Mouse (Mus musculus) adrenal gland, adult 18-20 months (tissue): ENCODE results near the gene Dip2c. TPM values are rescaled to one million over a fixed set of nuclear protein-coding genes. Genes with fewer than 3 reads are reported as not detected.

Experiments
- DNase-seq, 2 experiments: peaks; one replicate each; pipeline ENCODE4 v3.0.0; 2021 to 2022; ENCODE audit warnings: low spot score in 2 of 2
- total RNA-seq, 2 experiments: library from RNA; stranded (reverse); gene quantifications; 1 replicate in 1 of 2; 2 replicates in 1 of 2; pipeline ENCODE4 v1.2.3; 2021

Dip2c gene
- total RNA-seq, 2 experiments from 2014 or later: 13.9 to 27.2 TPM

- peak in 1 of 2 experiments; percentile 26 for DNase-seq
Observed at GRCm38 (mm10) chr13:9494726-9495125, 218.4 kb downstream of the Dip2c start.

- no peak for DNase-seq
Observed at GRCm38 (mm10) chr13:9504118-9504856, 228.0 kb downstream of the Dip2c start.

- DNase-seq: no peak
Observed at GRCm38 (mm10) chr13:9538556-9538955, 262.2 kb downstream of the Dip2c start.

GRCm38 (mm10) chr13:9547698-9548344 lies 271.5 kb downstream of the Dip2c start:
- no peak for DNase-seq

- no peak for DNase-seq
Observed at GRCm38 (mm10) chr13:9562099-9562498, 285.8 kb downstream of the Dip2c start.

- peak; percentile 32 to 53 for DNase-seq
Observed at GRCm38 (mm10) chr13:9562921-9563320, 286.6 kb downstream of the Dip2c start.

- DNase-seq: no peak
Observed at GRCm38 (mm10) chr13:9568852-9569251, 292.5 kb downstream of the Dip2c start.

- no peak for DNase-seq
Observed at GRCm38 (mm10) chr13:9576686-9577085, 300.4 kb downstream of the Dip2c start.

- no peak for DNase-seq
Observed at GRCm38 (mm10) chr13:9578456-9578855, 302.1 kb downstream of the Dip2c start.

- DNase-seq: no peak
Observed at GRCm38 (mm10) chr13:9581821-9582220, 305.5 kb downstream of the Dip2c start.

- no peak for DNase-seq
Observed at GRCm38 (mm10) chr13:9583579-9583978, 307.3 kb downstream of the Dip2c start.

GRCm38 (mm10) chr13:9599334-9600096 lies 323.2 kb downstream of the Dip2c start:
- DNase-seq: no peak

GRCm38 (mm10) chr13:9601350-9601749 lies 325.0 kb downstream of the Dip2c start:
- DNase-seq: no peak

- no peak for DNase-seq
Observed at GRCm38 (mm10) chr13:9611229-9611628, 334.9 kb downstream of the Dip2c start.

GRCm38 (mm10) chr13:9632684-9633083 lies 356.4 kb downstream of the Dip2c start:
- no peak for DNase-seq

- DNase-seq: no peak
Observed at GRCm38 (mm10) chr13:9635951-9636350, 359.6 kb downstream of the Dip2c start.

- no peak for DNase-seq
Observed at GRCm38 (mm10) chr13:9636505-9636904, 360.2 kb downstream of the Dip2c start.

GRCm38 (mm10) chr13:9637949-9638348 lies 361.6 kb downstream of the Dip2c start:
- DNase-seq: no peak

- peak in 1 of 2 experiments; percentile 45 for DNase-seq
Observed at GRCm38 (mm10) chr13:9648716-9649115, 372.4 kb downstream of the Dip2c start.

GRCm38 (mm10) chr13:9649894-9650293 lies 373.6 kb downstream of the Dip2c start:
- no peak for DNase-seq

- no peak for DNase-seq
Observed at GRCm38 (mm10) chr13:9650580-9650979, 374.3 kb downstream of the Dip2c start.

GRCm38 (mm10) chr13:9653018-9653417 lies 376.7 kb downstream of the Dip2c start:
- DNase-seq: no peak
